Mouse (Mus musculus) ovary, postnatal 10 days (tissue): ENCODE results near the gene Gprin2.

Experiments
- DNase-seq: peaks from one replicate; pipeline ENCODE4 v3.0.0; 2022; ENCODE audit warnings: low spot score

The Gprin2 gene

DNA sequence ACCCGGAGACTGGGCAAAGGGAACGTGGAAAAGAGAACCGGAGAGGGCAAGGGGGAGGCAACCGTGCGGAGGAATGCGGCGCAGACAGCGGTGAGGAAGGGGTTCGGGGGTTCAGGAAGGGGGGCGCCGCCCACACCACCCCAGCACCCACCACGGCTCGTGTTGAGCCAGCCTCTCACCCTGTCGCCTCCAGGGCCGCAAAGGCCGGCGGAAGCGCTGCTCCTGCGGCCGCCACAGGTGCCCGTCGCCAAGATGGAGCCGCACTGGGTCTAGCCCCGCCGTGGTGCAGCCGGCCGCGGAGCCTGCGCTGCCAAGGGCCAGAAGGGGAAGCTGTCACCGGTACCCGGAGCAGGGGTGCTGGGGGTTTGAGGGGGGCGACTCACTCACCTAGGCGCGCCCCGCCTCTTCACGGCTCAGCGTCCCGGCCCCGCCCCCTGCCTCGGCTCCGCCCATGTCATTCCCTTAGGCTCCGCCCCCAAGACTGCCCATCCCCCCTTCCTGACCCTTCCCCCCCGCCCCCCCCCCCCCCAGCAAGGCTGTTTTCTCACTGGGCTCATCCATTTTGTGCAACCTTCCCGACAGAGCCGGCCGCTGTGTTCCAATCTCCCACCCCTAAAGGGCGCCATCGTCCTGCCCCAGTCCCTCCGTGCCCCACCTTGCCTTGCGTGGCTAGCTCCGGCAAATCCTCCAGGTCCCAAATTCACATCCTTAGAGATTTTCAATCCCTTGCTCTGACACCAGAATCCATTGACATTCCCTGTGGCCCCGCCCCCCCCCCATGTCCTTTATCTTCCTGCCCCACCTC lies at the start of gene Gprin2:
TSS of gene Gprin2 (minus strand) at position 423 of the 805 bp plus-strand sequence.
- peak; percentile 15 for DNase-seq

DNA sequence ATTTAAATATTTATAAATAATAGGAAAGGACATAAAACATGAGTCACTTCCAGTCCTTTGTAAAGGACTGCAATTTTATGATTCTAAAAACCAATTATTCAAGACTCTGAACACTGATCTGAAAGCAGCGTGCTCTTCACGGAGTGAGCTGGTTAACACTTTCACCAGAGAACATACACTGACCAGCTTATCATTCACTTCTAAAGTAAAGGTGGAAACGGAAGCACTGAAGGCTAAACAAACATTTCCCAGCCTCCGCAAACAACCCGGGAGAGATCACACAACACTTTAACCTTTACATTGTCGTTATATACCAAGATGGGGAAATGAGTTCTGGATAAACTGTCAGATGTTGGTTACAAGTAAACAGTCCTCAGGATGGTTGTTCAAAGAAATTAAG lies 39.2 kb upstream of the Gprin2 start:
- no peak for DNase-seq

DNA sequence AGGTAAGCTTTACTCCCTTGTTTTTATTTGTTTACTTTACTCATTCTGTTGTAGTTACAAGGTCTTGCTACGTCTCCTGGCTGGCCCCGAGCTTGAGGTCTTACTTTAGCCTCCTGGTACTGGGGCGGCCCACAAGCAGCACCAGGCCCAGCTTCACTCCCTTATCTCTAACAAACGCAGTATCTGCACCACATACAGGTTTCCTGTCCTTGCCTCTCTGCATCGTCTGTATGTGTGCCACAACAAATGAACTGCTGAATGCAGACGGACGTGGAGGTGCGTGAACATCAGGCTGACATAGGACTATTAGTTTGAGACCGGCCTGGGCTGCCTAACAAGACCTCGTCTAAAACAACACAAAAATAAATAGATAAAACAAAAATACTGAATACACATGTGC lies 38.8 kb upstream of the Gprin2 start:
- DNase-seq: no peak

DNA sequence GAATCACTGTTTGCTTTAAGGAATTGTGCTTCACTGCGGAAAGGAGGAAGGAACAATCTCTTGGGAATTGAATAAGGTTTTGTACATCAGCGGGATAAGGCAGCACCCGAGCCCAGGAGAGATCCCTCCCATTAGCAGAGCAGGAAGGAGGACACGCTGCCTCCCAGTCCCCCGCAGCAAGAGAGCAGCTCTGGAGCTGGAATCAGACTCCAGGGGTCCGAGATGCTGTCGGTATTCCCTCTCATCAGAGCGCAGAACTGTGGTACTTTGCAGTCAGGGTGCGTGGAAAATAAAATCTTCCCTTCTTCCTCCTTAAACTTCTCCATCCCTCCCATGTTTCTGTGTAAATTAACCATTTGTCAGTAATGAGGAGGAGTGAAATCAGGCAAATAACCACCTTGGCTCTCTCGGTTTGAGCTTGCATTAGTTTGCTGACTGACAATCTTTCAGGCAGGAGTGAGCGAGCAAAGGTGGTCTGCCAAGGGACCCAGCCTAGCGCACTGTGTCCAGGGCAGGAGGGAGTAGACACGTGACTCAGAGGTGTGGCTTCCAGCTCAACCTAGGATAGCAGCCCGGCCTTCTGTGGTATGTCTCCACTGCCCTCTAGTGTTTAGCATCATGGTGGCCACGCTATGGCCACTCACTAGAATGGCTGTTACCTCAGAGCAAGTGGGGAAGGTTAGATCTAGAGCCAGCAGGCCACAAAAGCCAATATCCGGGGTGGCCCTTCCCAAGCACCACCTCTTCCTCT lies 33.4 kb upstream of the Gprin2 start:
- DNase-seq: no peak

DNA sequence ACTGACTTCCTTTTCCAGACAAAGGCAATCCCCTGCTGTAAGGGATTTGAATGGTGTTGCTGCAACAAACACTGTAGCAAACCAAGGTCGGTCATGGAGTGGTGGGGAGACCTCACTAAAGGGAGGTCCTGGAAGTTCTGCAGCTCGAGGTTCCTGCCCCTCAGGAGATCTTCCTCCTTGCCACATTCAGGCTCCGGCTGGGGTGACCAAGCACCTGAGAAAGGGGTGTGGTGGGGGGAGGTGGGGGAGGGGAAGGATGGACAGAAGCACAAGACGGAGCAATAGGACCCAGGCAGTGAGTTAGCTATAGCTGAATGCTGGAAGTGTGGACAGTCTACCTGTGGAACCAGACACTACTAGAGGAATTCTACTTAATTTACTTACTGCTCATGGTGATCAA lies 32.4 kb upstream of the Gprin2 start:
- DNase-seq: no peak

DNA sequence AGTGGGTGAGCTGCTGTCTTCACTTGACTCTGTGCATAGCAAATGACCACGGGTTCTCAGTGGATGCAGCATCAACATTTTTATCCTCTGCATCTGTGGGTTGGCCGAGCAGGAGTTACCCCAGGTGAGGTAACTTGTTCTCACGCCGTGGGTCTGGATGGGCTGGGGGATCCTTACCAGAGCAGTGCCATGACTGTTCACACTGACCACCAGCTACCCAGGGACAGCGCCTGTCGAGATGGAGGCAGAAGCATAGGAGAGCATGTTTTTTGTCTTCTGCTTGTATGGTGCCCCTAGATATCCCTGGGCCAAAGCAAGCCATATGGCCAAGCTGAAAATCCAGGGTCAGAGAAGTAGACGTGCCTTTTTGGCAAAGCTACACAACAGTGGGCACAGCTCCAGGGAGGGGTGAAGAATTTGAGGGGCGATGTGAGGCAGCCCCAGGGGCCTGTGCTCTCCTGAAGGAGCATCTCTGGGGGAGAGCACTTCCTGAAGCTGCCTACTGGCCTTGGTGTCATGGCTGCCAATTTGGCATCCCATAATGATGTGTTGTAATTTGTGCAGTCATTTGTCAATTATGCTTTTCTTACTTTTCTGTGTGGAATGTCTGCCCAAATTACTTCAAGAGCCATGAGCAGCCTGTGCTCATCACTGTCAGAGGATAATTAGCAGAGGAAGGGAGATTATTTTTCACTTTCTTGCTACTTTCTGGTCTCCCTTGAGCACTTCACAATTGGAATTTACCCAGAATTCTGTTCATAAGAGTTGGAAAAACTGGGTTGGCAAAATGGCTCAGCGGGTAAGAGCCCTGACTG lies 31.6 kb upstream of the Gprin2 start:
- no peak for DNase-seq

DNA sequence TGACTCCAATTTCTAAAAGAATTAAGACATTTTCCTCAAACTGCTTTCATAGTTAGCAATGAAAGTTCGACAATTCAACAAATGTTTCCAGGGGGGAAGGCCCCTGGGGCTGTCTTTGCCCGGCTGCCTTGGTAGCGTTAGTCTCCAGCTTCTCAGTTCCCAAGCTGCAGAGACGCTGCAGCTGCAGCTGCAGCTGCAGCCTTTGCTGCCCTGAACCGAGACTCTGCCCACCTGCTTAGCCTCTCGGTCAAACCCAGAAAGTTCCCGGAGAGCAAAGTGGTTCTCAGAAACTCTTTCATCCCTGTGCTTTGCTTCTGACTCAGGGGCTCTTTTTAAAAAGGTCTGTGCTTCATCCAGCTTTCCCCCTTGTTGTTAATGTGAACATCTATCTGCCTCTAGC lies 30.9 kb upstream of the Gprin2 start:
- DNase-seq: no peak

DNA sequence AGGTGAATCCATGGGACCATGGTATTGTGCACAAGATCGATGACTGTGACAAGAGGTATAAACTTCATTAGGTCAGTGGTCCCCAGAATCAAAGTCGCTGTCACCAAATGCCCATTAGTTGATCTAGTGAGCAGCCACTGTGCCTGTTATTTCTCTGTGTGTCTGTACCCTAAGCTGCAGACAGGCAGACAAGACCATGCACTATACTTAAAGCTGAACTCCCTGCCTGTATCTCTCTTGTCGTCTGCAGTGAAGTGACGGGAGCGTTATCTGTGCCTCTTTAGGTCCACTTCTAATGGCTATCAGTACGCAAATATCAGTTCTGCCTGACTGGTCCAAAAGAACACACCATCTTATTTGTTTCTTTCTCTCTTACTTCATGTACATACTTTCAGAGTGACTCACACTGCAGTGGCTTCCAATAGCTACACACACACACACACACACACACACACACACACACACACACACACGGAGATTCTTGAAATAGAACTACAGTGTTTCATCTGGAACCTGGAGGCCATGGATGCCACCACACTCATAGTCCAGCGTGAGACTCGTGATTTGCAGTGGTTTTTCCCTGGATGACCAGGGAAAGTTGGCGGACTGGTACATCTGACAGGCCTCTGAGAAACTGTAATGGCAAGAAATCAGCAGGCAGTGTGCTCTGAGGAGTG lies 27.5 kb upstream of the Gprin2 start:
- no peak for DNase-seq

DNA sequence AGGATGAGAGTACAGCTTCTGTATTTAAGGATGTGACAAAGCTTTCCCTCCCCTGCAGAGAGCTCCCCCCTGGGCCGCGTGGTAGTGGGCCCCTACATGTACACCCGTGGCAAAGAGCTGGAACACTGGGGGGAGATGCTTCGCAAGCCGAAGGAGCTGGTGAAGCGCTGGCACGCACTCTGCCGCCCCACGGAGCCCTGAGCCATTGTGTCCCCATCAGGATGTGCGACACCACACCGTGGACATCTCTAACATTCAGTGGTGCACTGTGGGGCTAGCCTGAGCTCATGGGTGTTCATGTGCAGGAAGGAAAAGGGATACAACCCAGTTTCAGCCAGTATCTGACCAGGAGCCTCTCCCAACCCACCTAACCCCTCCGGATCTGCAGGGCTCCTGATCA lies 26.5 kb upstream of the Gprin2 start:
- no peak for DNase-seq

DNA sequence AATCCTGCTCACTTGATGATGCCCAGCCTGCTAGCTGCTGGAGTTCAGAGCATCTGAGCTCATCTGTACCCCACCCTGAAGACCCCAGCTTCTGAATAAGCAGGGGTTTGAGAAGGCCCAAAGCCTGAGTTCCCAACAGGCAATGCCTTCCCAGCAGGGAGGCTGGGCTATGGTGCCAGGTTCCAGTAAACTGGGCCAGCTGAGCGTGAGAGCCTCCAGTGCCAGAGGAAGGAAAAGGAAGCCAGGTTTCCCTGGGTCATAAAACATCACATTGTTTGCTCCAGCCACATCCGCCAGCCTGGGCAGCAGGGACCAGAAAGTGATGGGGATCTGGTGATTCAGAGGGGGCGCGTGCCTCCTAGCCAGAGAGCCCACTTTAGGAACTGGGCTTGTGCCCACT lies 25.1 kb upstream of the Gprin2 start:
- no peak for DNase-seq

DNA sequence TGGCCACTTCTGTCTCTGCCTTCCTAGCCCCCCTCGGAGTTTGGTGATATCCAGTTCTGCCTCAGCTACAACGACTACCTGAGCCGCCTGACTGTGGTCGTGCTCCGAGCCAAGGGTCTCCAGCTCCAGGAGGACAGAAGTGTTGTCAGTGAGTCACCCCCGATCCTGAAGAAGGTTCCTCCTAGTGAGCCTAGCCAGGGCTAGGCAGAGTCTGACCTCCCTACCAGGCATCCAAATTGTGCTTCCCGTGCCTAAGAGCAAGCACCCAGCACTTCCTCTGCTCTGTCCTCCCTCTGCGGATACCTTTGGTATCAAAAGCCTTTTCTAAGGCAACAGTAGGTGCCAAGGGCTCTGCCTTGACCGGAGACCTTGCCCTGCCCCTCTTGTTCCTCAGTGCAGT lies 24.5 kb upstream of the Gprin2 start:
- DNase-seq: no peak

DNA sequence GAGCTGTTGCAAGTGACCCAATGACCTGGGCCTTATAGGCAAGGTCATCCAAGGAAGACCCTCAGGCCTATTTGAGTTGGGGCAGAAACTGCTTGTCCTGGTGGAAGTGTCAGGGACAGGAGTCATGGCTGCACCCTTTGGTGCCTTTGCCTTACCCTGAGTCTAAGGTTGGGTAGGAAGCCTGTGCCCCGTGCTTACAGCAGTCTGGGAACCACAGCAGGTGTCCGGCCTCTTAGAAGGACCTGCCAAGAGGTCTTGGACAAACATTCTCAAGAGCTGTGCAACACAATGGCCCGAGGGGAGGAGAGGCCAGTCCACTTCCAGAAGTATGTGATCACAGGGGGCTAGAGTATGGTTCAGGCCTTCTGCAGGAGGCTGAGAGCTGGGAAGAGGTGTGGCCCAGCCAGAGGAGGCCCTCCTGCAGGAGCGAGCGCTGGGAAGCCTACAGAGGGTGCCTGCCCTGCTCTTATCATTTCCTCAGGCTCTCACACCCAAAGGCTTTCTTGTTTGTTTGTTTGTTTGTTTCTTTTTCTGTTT lies 22.0 kb upstream of the Gprin2 start:
- DNase-seq: no peak

DNA sequence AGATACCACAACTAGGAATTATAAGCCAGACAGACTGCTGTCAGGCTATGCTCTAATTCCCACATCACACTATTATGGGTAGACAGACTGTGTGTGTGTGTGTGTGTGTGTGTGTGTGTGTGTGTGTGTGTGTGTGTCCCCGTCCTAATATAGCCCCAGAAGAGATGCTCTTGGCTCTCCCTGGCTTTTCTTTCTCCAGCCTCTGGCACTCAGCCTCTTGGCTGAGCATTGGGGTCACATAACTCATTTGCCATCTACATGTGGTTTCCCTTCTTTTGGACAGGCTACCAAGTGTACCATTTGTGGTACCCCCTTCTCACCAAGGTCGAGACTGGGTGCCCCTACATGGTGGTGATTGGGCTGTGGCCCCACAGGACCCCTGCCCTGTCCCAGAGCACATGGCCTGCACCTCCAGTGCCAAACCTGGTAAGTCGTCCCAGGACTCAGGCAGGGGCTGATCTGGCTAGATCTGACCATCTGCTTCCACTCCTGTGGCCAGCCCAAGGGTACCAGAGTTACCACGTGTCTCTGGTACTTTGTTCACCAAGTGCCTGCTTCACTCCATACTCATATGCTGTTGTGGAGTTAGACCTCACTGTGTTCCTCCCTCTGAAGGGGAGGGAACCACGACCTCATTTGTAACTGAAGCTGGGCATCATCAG lies 20.1 kb upstream of the Gprin2 start:
- DNase-seq: no peak

DNA sequence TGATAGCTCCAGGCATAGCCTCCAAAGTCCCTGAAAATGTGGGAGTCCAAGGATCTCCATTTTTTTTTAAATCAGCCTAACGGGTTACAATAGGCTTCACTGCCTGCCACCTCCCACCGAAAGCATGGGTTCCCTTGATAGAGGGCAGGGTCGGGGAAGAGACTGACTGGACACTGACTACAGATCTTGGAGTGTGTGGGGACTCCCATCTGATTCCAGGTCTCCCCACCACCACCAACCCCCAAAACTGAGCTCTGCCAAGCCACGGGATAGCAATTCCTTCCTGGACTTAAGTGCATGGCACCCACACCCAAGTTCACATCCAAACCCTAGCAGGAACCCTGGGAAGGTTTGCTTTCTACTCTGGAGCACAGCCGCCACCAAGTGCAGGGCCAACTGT lies 19.0 kb upstream of the Gprin2 start:
- no peak for DNase-seq

DNA sequence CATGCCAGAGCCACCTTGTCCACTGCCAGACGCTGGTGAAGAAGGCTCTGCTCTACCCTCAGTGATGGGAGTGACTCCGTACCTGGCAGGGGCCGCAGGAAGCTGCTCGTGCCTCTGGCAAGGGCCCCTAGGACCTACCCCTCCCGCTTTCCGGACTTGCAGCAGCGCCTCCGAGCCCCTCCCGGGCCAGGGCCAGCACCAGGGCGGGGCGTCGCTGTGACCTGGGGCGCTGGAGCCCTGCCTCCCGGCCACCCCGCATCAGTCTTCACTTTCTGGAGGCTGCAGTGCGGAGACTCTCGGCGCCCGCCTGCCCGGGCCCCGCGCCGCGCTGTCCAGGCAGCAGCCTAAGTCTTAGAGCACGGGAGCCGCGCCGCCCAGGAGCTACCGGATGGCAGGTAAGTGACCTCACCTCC lies 18.3 kb upstream of the Gprin2 start:
- no peak for DNase-seq

DNA sequence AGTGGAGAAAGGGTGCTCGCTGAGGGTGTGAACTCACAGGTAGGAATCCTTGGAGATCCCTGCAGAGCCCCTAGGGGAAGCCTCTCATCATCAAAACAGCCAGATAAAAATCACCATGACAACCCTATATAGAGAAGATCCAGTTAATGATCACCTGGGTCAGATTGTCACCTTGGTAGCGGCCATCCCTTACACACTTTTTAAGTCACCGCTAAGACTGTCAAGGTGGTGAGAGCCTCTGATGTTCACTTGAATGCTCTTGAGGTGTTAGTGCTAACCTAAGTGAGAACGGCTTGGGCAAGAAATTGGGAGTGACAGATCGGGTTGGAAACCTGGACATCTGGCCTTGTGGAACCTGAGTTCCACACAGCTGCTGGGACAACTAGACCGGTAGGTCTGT lies 17.8 kb upstream of the Gprin2 start, which contains the start of gene Syt15:
TSS of gene Syt15 (plus strand) at position 301 of the 400 bp plus-strand sequence.
- no peak for DNase-seq

DNA sequence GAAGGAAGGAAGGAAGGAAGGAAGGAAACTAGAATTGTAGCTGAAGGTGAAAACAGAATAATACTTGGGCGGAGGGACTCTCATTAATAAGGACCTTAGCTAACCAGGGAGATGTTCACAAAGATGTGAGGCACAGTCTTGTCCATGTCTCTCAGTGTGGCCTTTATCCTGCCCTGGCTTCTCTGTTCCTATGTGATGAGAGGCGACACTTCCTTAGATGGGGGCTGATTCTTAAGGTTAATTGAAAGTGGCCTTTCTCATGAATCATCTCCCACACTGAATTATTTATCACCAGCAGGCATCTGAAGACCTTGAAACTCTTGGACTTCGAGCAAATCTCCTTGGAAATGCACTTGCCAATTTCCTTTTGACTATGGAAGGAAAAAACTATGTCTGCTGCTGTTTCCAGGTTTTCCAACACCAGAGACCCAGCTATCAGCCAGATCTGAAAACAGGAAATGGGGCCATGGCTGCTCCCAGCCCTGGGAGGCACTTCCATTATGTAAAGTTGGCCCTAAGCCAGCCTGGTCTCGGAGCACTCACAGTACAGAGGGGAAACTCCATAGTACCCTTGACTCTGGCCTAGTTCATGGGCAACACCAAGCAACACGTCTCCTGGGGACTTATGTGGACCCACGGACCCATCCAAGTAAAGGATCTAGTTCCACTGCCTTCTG lies 14.1 kb upstream of the Gprin2 start:
- DNase-seq: no peak

DNA sequence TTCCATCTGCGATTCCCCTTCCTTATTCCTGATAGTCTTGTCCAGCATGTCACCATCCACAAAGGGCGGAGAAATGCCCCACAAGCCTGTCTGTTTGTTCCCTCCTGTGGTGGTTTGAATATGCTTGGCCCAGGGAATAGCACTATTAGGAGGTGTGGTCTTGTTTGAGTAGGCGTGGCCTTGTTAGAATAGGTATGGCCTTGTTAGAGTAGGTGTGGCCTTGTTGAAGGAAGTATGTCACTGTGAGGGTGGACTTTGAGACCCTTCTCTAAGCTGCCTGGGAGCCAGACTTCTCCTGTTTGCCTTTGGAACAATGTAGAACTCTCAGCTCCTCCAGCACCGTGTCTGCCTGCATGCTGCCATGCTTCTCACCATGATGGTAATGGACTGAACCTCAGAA lies 8.5 kb upstream of the Gprin2 start:
- DNase-seq: no peak

DNA sequence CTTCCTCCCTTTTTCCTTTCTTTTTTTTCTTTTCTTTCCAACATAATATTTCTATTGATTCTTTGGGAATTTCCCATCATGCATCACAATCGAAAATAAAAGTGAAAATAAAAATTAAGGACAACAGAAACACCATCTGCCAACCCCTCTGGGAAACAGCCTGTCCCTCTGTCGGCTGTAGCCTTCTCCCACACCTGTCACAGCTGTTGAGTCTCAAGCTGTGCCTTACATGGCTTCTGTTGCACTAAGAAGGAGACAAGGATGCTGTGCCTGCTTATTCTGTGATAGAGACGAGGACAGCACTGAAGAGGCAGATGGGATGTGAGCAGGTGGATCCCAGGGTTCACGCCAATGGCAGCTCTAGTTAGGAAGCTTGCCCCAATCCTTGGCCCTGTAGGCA lies 7.6 kb upstream of the Gprin2 start:
- DNase-seq: no peak

DNA sequence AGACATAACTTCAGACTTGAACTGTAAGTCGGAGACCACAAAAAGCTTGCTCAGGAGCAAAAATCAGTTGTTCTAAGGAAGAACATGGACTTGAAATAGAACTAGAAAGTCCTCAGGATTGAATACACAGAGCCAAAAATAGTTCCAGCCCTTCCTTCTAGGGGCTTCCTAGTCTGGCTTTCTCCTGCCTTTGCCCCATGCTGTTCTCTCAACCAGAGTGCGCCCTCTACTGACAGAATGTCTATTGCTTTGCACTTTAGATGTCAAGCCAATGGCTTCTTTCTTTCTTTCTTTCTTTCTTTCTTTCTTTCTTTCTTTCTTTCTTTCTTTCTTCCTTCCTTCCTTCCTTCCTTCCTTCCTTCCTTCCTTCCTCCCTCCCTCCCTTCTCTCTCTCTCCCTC lies 7.2 kb upstream of the Gprin2 start:
- DNase-seq: no peak

DNA sequence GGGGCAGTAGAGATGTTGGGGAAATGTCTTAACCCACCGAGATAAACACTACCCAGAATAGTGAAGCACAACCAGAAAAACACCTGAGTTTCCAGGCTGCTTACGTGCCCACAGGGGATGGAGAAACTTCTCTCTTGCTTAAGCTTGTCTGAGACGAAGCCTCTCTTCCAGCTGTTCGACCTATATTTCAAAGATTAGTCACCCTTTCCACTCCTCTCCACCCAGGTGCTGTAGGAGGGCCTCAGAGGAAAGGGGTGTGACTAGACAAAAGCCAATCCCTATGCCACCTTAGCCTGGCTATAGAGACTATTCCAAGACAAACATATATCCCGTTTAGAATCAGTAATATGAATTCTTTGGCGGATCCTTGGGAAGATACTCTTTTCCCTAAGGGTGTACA lies 6.5 kb upstream of the Gprin2 start:
- DNase-seq: no peak
